Mouse (Mus musculus) midbrain, embryonic 12.5 days (tissue): ENCODE measurements around the gene Myo1c. TPM values are rescaled to one million over a fixed set of nuclear protein-coding genes. Genes with fewer than 3 reads are reported as not detected.

Experiments
- ATAC-seq: fragments of 200-750 bp; cut with Nextera tagmentation; 2 replicates; pipeline ENCODE4 v1.8.0; 2017; ENCODE audit warnings: low read depth, moderate TSS enrichment, moderate library complexity; ENCODE audit not compliant: low FRiP score
- H3K27ac ChIP-seq: fragments of 300-500 bp; sonication (generic); replicated peaks from 2 replicates; pipeline ENCODE4 v1.5.1; 2016; ENCODE audit warnings: mild to moderate bottlenecking
- H3K27me3 ChIP-seq: fragments of 300-500 bp; sonication (generic); 2 replicates; pipeline ENCODE4 v1.6.1; 2016; ENCODE audit warnings: mild to moderate bottlenecking
- H3K36me3 ChIP-seq: fragments of 300-500 bp; sonication (generic); 2 replicates; pipeline ENCODE4 v1.6.1; 2016
- H3K4me1 ChIP-seq: fragments of 300-500 bp; sonication (generic); 2 replicates; pipeline ENCODE4 v1.6.1; 2016
- H3K4me2 ChIP-seq: fragments of 300-500 bp; sonication (generic); replicated peaks from 2 replicates; pipeline ENCODE4 v1.6.1; 2016; ENCODE audit warnings: mild to moderate bottlenecking, moderate library complexity
- H3K4me3 ChIP-seq: fragments of 300-500 bp; sonication (generic); 2 replicates; pipeline ENCODE4 v1.5.1; 2016; ENCODE audit warnings: mild to moderate bottlenecking
- H3K9ac ChIP-seq: fragments of 300-500 bp; sonication (generic); replicated peaks from 2 replicates; pipeline ENCODE4 v1.6.1; 2016; ENCODE audit warnings: mild to moderate bottlenecking, moderate library complexity
- H3K9me3 ChIP-seq: fragments of 300-500 bp; sonication (generic); 2 replicates; pipeline ENCODE4 v1.6.1; 2016; ENCODE audit warnings: mild to moderate bottlenecking
- WGBS: fragments of 180-500 bp; shearing (Covaris S2); methylation state at CpG from one replicate; pipeline ENCODE4 v1.1.7; 2016; 5-methylcytosine and 5-hydroxymethylcytosine counted together
- polyA plus RNA-seq: library from polyadenylated mRNA; unstranded; fragments of >200 nt; fragmentation: Nextera tagmentation; extraction: Ambion mirVana; gene quantifications from 2 replicates; pipeline ENCODE4 v1.2.1, GENCODE M21; 2016

The Myo1c gene
- polyA plus RNA-seq, result 15.5 and 16.4 TPM in 2 replicates

GRCm38 (mm10) chr11:75650311-75650710, at the start of gene Myo1c:
Gene Myo1c (plus strand): TSS chr11:75650504.
- Histone ChIP-seq H3K4me1 (peaks cover 33% of the 10 kb centered on the region), H3K27me3 (peaks cover 41% of the 10 kb centered on the region), H3K9ac (peak within 1 kb of the TSS; percentile 70), H3K9me3 (no peaks in the 10 kb centered on the region), H3K27ac (no peak within 1 kb of the TSS), H3K36me3 (peaks cover 6% of the 10 kb centered on the region; the same call in 1 of the 2 replicates), H3K4me3 (peak within 1 kb of the TSS; percentile 59), H3K4me2 (peak within 1 kb of the TSS; percentile 88)
- 77% methylated on average over 7 of the region's 7 CpGs for WGBS
- no peak for ATAC-seq

GRCm38 (mm10) chr11:75604826-75605225, 45.5 kb upstream of the Myo1c start:
- Histone ChIP-seq H3K4me1 (no peaks in the 10 kb centered on the region), H3K27me3 (no peaks in the 10 kb centered on the region), H3K4me2 (no peak overlapping the region), H3K27ac (no peak overlapping the region), H3K36me3 (peaks cover 85% of the 10 kb centered on the region), H3K9ac (no peak overlapping the region), H3K4me3 (no peak overlapping the region), H3K9me3 (no peaks in the 10 kb centered on the region)
- no peak for ATAC-seq
- 92% methylated on average over 5 of the region's 5 CpGs for WGBS

GRCm38 (mm10) chr11:75605318-75605717, 45.0 kb upstream of the Myo1c start:
- 53% methylated on average over 1 of the region's 1 CpGs for WGBS
- H3K9ac ChIP-seq, result no peak overlapping the region
- no peak for ATAC-seq
- H3K4me2 ChIP-seq, result no peak overlapping the region
- H3K9me3 ChIP-seq, result no peaks in the 10 kb centered on the region
- no peak overlapping the region for H3K27ac ChIP-seq
- H3K4me1 ChIP-seq, result no peaks in the 10 kb centered on the region
- H3K36me3 ChIP-seq, result peaks cover 85% of the 10 kb centered on the region
- H3K4me3 ChIP-seq, result no peak overlapping the region
- no peaks in the 10 kb centered on the region for H3K27me3 ChIP-seq

GRCm38 (mm10) chr11:75608776-75609175, 41.5 kb upstream of the Myo1c start:
- H3K4me2 ChIP-seq, result no peak overlapping the region
- no peak for ATAC-seq
- H3K9me3 ChIP-seq, result no peaks in the 10 kb centered on the region
- WGBS, result 95% methylated on average over 5 of the region's 5 CpGs
- no peaks in the 10 kb centered on the region for H3K27me3 ChIP-seq
- no peak overlapping the region for H3K27ac ChIP-seq
- H3K36me3 ChIP-seq, result peaks cover 83% of the 10 kb centered on the region
- no peak overlapping the region for H3K9ac ChIP-seq
- H3K4me3 ChIP-seq, result no peak overlapping the region
- no peaks in the 10 kb centered on the region for H3K4me1 ChIP-seq

- no peaks in the 10 kb centered on the region for H3K4me1 ChIP-seq
- no peaks in the 10 kb centered on the region for H3K27me3 ChIP-seq
- peaks cover 81% of the 10 kb centered on the region for H3K36me3 ChIP-seq
- no peak overlapping the region for H3K27ac ChIP-seq
- no peak overlapping the region for H3K4me3 ChIP-seq
- no peak overlapping the region for H3K9ac ChIP-seq
- no peak overlapping the region for H3K4me2 ChIP-seq
- no peak for ATAC-seq
- WGBS, result 90% methylated on average over 2 of the region's 2 CpGs
- H3K9me3 ChIP-seq, result no peaks in the 10 kb centered on the region
Observed at GRCm38 (mm10) chr11:75610021-75610420, 40.3 kb upstream of the Myo1c start.

GRCm38 (mm10) chr11:75614769-75615168, 35.5 kb upstream of the Myo1c start:
- Histone ChIP-seq H3K9me3 (no peaks in the 10 kb centered on the region), H3K9ac (no peak overlapping the region), H3K27me3 (no peaks in the 10 kb centered on the region), H3K36me3 (peaks cover 73% of the 10 kb centered on the region), H3K27ac (no peak overlapping the region), H3K4me3 (no peak overlapping the region), H3K4me1 (no peaks in the 10 kb centered on the region), H3K4me2 (no peak overlapping the region)
- ATAC-seq, result no peak
- WGBS, result 93% methylated on average over 1 of the region's 1 CpGs

- peaks cover 73% of the 10 kb centered on the region for H3K36me3 ChIP-seq
- H3K27me3 ChIP-seq, result no peaks in the 10 kb centered on the region
- no peaks in the 10 kb centered on the region for H3K4me1 ChIP-seq
- no peak for ATAC-seq
- no peak overlapping the region for H3K4me3 ChIP-seq
- H3K9me3 ChIP-seq, result no peaks in the 10 kb centered on the region
- H3K9ac ChIP-seq, result no peak overlapping the region
- 86% methylated on average over 2 of the region's 2 CpGs for WGBS
- H3K4me2 ChIP-seq, result no peak overlapping the region
- H3K27ac ChIP-seq, result no peak overlapping the region
Observed at GRCm38 (mm10) chr11:75615556-75615955, 34.7 kb upstream of the Myo1c start.

GRCm38 (mm10) chr11:75619133-75619532, 31.2 kb upstream of the Myo1c start:
- WGBS, result 81% methylated on average over 5 of the region's 5 CpGs
- Histone ChIP-seq H3K9me3 (no peaks in the 10 kb centered on the region), H3K27ac (no peak overlapping the region), H3K9ac (no peak overlapping the region), H3K4me1 (no peaks in the 10 kb centered on the region), H3K4me2 (no peak overlapping the region), H3K4me3 (no peak overlapping the region), H3K36me3 (peaks cover 63% of the 10 kb centered on the region), H3K27me3 (no peaks in the 10 kb centered on the region)
- ATAC-seq, result no peak

GRCm38 (mm10) chr11:75620136-75620780, 30.0 kb upstream of the Myo1c start:
- H3K27ac ChIP-seq, result no peak overlapping the region
- no peak for ATAC-seq
- H3K4me2 ChIP-seq, result no peak overlapping the region
- no peaks in the 10 kb centered on the region for H3K27me3 ChIP-seq
- H3K4me1 ChIP-seq, result no peaks in the 10 kb centered on the region
- no peaks in the 10 kb centered on the region for H3K9me3 ChIP-seq
- H3K9ac ChIP-seq, result 0 out of 2 replicates have a peak overlapping the region, but pooled peaks have one; percentile 7
- 93% methylated on average over 12 of the region's 12 CpGs for WGBS
- no peak overlapping the region for H3K4me3 ChIP-seq
- H3K36me3 ChIP-seq, result peaks cover 65% of the 10 kb centered on the region

- Histone ChIP-seq H3K27ac (no peak overlapping the region), H3K36me3 (peaks cover 71% of the 10 kb centered on the region), H3K9ac (no peak overlapping the region), H3K4me1 (no peaks in the 10 kb centered on the region), H3K9me3 (no peaks in the 10 kb centered on the region), H3K27me3 (no peaks in the 10 kb centered on the region), H3K4me2 (no peak overlapping the region), H3K4me3 (no peak overlapping the region)
- ATAC-seq, result no peak
- WGBS, result 88% methylated on average over 2 of the region's 2 CpGs
Observed at GRCm38 (mm10) chr11:75621426-75621825, 28.9 kb upstream of the Myo1c start.

- H3K36me3 ChIP-seq, result peaks cover 75% of the 10 kb centered on the region
Observed at GRCm38 (mm10) chr11:75622588-75623329, 27.5 kb upstream of the Myo1c start.

GRCm38 (mm10) chr11:75624102-75624554, 26.2 kb upstream of the Myo1c start:
- H3K27ac ChIP-seq, result no peak overlapping the region
- no peaks in the 10 kb centered on the region for H3K4me1 ChIP-seq
- WGBS, result 82% methylated on average over 2 of the region's 2 CpGs
- no peaks in the 10 kb centered on the region for H3K27me3 ChIP-seq
- H3K4me3 ChIP-seq, result no peak overlapping the region
- H3K4me2 ChIP-seq, result no peak overlapping the region
- H3K9ac ChIP-seq, result no peak overlapping the region
- no peak for ATAC-seq
- no peaks in the 10 kb centered on the region for H3K9me3 ChIP-seq
- H3K36me3 ChIP-seq, result peaks cover 78% of the 10 kb centered on the region

More at GRCm38 (mm10) chr11:75622588-75623329, 27.5 kb upstream of the Myo1c start:
- Histone ChIP-seq H3K27ac (no peak overlapping the region), H3K4me1 (no peaks in the 10 kb centered on the region), H3K9me3 (no peaks in the 10 kb centered on the region), H3K4me3 (no peak overlapping the region), H3K4me2 (no peak overlapping the region), H3K9ac (no peak overlapping the region), H3K27me3 (no peaks in the 10 kb centered on the region)
- 92% methylated on average over 2 of the region's 2 CpGs for WGBS
- no peak for ATAC-seq
